Mouse (Mus musculus) kidney, adult 18-20 months (tissue): ENCODE measurements around the gene Gm973.

Experiments
- DNase-seq: peaks from one replicate; pipeline ENCODE4 v3.0.0; 2021

The Gm973 gene

GRCm38 (mm10) chr1:59495970-59496369 lies 20.1 kb upstream of the Gm973 start:
- DNase-seq, result no peak

GRCm38 (mm10) chr1:59497741-59498613 lies 18.1 kb upstream of the Gm973 start:
- no peak for DNase-seq

- no peak for DNase-seq
These were observed 16.7 kb upstream of the Gm973 start for GRCm38 (mm10) chr1:59499327-59499726.

GRCm38 (mm10) chr1:59502355-59502754 lies 13.7 kb upstream of the Gm973 start:
- no peak for DNase-seq

- no peak for DNase-seq
These were observed 12.3 kb upstream of the Gm973 start for GRCm38 (mm10) chr1:59503659-59504301.

GRCm38 (mm10) chr1:59504302-59504700 lies 11.8 kb upstream of the Gm973 start:
- DNase-seq, result no peak

GRCm38 (mm10) chr1:59508463-59509139 lies 7.5 kb upstream of the Gm973 start:
- DNase-seq, result peak; percentile 20

GRCm38 (mm10) chr1:59511566-59512270 lies 4.3 kb upstream of the Gm973 start:
- DNase-seq, result no peak

GRCm38 (mm10) chr1:59520226-59520837 lies 4.3 kb downstream of the Gm973 start:
- no peak for DNase-seq

GRCm38 (mm10) chr1:59522456-59522855 lies 6.4 kb downstream of the Gm973 start:
- no peak for DNase-seq

GRCm38 (mm10) chr1:59523378-59523958 lies 7.4 kb downstream of the Gm973 start:
- DNase-seq, result no peak

- no peak for DNase-seq
These were observed 8.0 kb downstream of the Gm973 start for GRCm38 (mm10) chr1:59524071-59524470.

- DNase-seq, result no peak
These were observed 8.7 kb downstream of the Gm973 start for GRCm38 (mm10) chr1:59524759-59525158.

GRCm38 (mm10) chr1:59527219-59527618 lies 11.2 kb downstream of the Gm973 start:
- DNase-seq, result no peak

GRCm38 (mm10) chr1:59534976-59535810 lies 19.1 kb downstream of the Gm973 start:
- no peak for DNase-seq

- no peak for DNase-seq
These were observed 22.3 kb downstream of the Gm973 start for GRCm38 (mm10) chr1:59538381-59538780.

- DNase-seq, result no peak
These were observed 24.6 kb downstream of the Gm973 start for GRCm38 (mm10) chr1:59540537-59541148.

- no peak for DNase-seq
These were observed 25.4 kb downstream of the Gm973 start for GRCm38 (mm10) chr1:59541271-59542020.

- DNase-seq, result no peak
These were observed 26.2 kb downstream of the Gm973 start for GRCm38 (mm10) chr1:59542231-59542630.

- no peak for DNase-seq
These were observed 27.8 kb downstream of the Gm973 start for GRCm38 (mm10) chr1:59543911-59544310.
